Mouse (Mus musculus) stomach, postnatal 0 days (tissue): ENCODE data around the gene Nhsl1.

Experiments used
- CTCF ChIP-seq: IDR thresholded peaks from 2 replicates; pipeline ENCODE4 v1.5.1; 2016; ENCODE audit warnings: antibody characterized with exemption, low read depth, mild to moderate bottlenecking, moderate library complexity
- EP300 ChIP-seq: optimal IDR thresholded peaks from 2 replicates; pipeline ENCODE3; 2016; ENCODE audit warnings: antibody characterized with exemption

GRCm38 (mm10) chr10:18484731-18485130 lies 165.9 kb downstream of the Nhsl1 start:
- TF ChIP-seq CTCF (no peak), EP300 (no peak)
